Mouse (Mus musculus) liver, adult 2 months (tissue): ENCODE results near the gene Rap1gap. TPM values are rescaled to one million over a fixed set of nuclear protein-coding genes. Genes with fewer than 3 reads are reported as not detected.
A peak's percentile ranks its signal among the peaks of the same experiment; 100 is the strongest.

ENCODE experiments used
- DNase-seq: peaks from one replicate; pipeline ENCODE4 v3.0.0-alpha.2; 2011; ENCODE audit warnings: low read depth, low spot score; ENCODE audit errors: extremely low read depth
- H3K27ac ChIP-seq: fragments of 200-500 bp; replicated peaks from 2 replicates; pipeline ENCODE4 v1.5.1; 2012; ENCODE audit warnings: low read depth, mild to moderate bottlenecking, control low read depth, inconsistent platforms, low read length; ENCODE audit not compliant: insufficient read depth
- H3K27me3 ChIP-seq: fragments of 200-500 bp; 2 replicates; pipeline ENCODE4 v1.6.1; 2012; ENCODE audit warnings: mild to moderate bottlenecking, moderate library complexity, low read length, inconsistent platforms; ENCODE audit not compliant: control insufficient read depth, insufficient read depth
- H3K36me3 ChIP-seq: fragments of 200-500 bp; 2 replicates; pipeline ENCODE4 v1.6.1; 2012; ENCODE audit warnings: low read length, inconsistent platforms; ENCODE audit not compliant: control insufficient read depth, insufficient read depth
- H3K4me1 ChIP-seq: fragments of 200-500 bp; 2 replicates; pipeline ENCODE4 v1.6.1; 2011; ENCODE audit warnings: low read length; ENCODE audit not compliant: control insufficient read depth, insufficient read depth
- H3K4me3 ChIP-seq: fragments of 200-500 bp; 2 replicates; pipeline ENCODE4 v1.5.1; 2011; ENCODE audit warnings: low read depth, mild to moderate bottlenecking, control low read depth, low read length, moderate library complexity; ENCODE audit not compliant: insufficient read depth
- H3K79me2 ChIP-seq: fragments of 200-500 bp; 2 replicates; pipeline ENCODE4 v1.6.1; 2012; ENCODE audit warnings: inconsistent platforms, mild to moderate bottlenecking, low read length, moderate library complexity; ENCODE audit not compliant: control insufficient read depth, insufficient read depth
- H3K9ac ChIP-seq: fragments of 200-500 bp; 2 replicates; pipeline ENCODE4 v1.6.1; 2012; ENCODE audit warnings: low read depth, mild to moderate bottlenecking, control low read depth, inconsistent platforms, low read length
- CTCF ChIP-seq: fragments of 200-500 bp; IDR thresholded peaks from 2 replicates; pipeline ENCODE4 v1.5.1; 2011; ENCODE audit warnings: low read depth, low read length, control low read depth
- POLR2A ChIP-seq: fragments of 200-500 bp; IDR thresholded peaks from 2 replicates; pipeline ENCODE4 v1.6.1; 2011; ENCODE audit warnings: low read length, control low read depth; ENCODE audit not compliant: insufficient read depth; ENCODE audit errors: extremely low read depth
- WGBS: fragments of 180-500 bp; shearing (Covaris S2); methylation state at CpG from one replicate; pipeline ENCODE4 v1.1.7; 2018; 5-methylcytosine and 5-hydroxymethylcytosine counted together
- polyA plus RNA-seq: library from polyadenylated mRNA; depleted of rRNA; stranded (reverse); fragments of >200 nt; gene quantifications from 2 replicates; pipeline ENCODE4 v1.2.3, GENCODE M21; 2012
- total RNA-seq: library from RNA; depleted of rRNA; stranded (reverse); fragments of >200 nt; gene quantifications from 2 replicates; pipeline ENCODE4 v1.2.3, GENCODE M21; 2014

The Rap1gap gene
- total and polyA plus RNA-seq, 2 experiments, result 2.9 to 11.5 TPM

GRCm38 (mm10) chr4:137630153-137630552, 34.4 kb upstream of the Rap1gap start:
- Histone ChIP-seq H3K79me2 (no peaks in the 10 kb centered on the region), H3K27me3 (no peaks in the 10 kb centered on the region), H3K9ac (no peak overlapping the region), H3K27ac (no peak overlapping the region), H3K4me3 (no peak overlapping the region), H3K36me3 (peaks cover 63% of the 10 kb centered on the region), H3K4me1 (peaks cover 2% of the 10 kb centered on the region; the same call in 1 of the 2 replicates)
- DNase-seq, result no peak
- WGBS, result 92% methylated on average over 2 of the region's 2 CpGs
- TF ChIP-seq POLR2A (no peak), CTCF (no peak)

- H3K9ac ChIP-seq, result no peak overlapping the region
- TF ChIP-seq CTCF (no peak), POLR2A (no peak)
- H3K36me3 ChIP-seq, result peaks cover 61% of the 10 kb centered on the region
- H3K4me1 ChIP-seq, result peaks cover 2% of the 10 kb centered on the region; the same call in 1 of the 2 replicates
- no peaks in the 10 kb centered on the region for H3K79me2 ChIP-seq
- H3K27ac ChIP-seq, result no peak overlapping the region
- 60% methylated on average over 3 of the region's 3 CpGs for WGBS
- no peak overlapping the region for H3K4me3 ChIP-seq
- DNase-seq, result no peak
- no peaks in the 10 kb centered on the region for H3K27me3 ChIP-seq
Measured at GRCm38 (mm10) chr4:137631596-137631995, 32.9 kb upstream of the Rap1gap start.

- 69% methylated on average over 4 of the region's 4 CpGs for WGBS
- no peak for DNase-seq
- H3K4me1 ChIP-seq, result no peaks in the 10 kb centered on the region
- H3K4me3 ChIP-seq, result no peak overlapping the region
- no peaks in the 10 kb centered on the region for H3K27me3 ChIP-seq
- peaks cover 65% of the 10 kb centered on the region for H3K36me3 ChIP-seq
- TF ChIP-seq POLR2A (no peak), CTCF (no peak)
- H3K27ac ChIP-seq, result no peak overlapping the region
- H3K79me2 ChIP-seq, result no peaks in the 10 kb centered on the region
- no peak overlapping the region for H3K9ac ChIP-seq
Measured at GRCm38 (mm10) chr4:137633394-137633793, 31.1 kb upstream of the Rap1gap start.

- Histone ChIP-seq H3K4me1 (peaks cover 7% of the 10 kb centered on the region), H3K36me3 (peaks cover 54% of the 10 kb centered on the region)
Measured at GRCm38 (mm10) chr4:137636597-137636996, 27.9 kb upstream of the Rap1gap start.

GRCm38 (mm10) chr4:137641556-137641955, 23.0 kb upstream of the Rap1gap start:
- WGBS, result 25% methylated on average over 5 of the region's 5 CpGs
- Histone ChIP-seq H3K79me2 (no peaks in the 10 kb centered on the region; the same call in 1 of the 2 replicates), H3K27me3 (no peaks in the 10 kb centered on the region), H3K4me3 (no peak overlapping the region), H3K9ac (no peak overlapping the region), H3K4me1 (peaks cover 9% of the 10 kb centered on the region), H3K27ac (peak overlapping the region; percentile 25; the same call in 1 of the 2 replicates), H3K36me3 (peaks cover 46% of the 10 kb centered on the region)
- TF ChIP-seq CTCF (no peak), POLR2A (no peak)
- DNase-seq, result peak; percentile 53

More at GRCm38 (mm10) chr4:137636597-137636996, 27.9 kb upstream of the Rap1gap start:
- Histone ChIP-seq H3K79me2 (no peaks in the 10 kb centered on the region), H3K27ac (no peak overlapping the region), H3K27me3 (no peaks in the 10 kb centered on the region), H3K4me3 (no peak overlapping the region), H3K9ac (no peak overlapping the region)
- no peak for DNase-seq
- TF ChIP-seq POLR2A (no peak), CTCF (no peak)
- 84% methylated on average over 3 of the region's 3 CpGs for WGBS

- H3K27ac ChIP-seq, result peak overlapping the region; percentile 49
Measured at GRCm38 (mm10) chr4:137642101-137642500, 22.4 kb upstream of the Rap1gap start.

More at GRCm38 (mm10) chr4:137642101-137642500, 22.4 kb upstream of the Rap1gap start:
- Histone ChIP-seq H3K79me2 (no peaks in the 10 kb centered on the region; the same call in 1 of the 2 replicates), H3K4me3 (no peak overlapping the region), H3K4me1 (peaks cover 9% of the 10 kb centered on the region), H3K27me3 (no peaks in the 10 kb centered on the region), H3K36me3 (peaks cover 48% of the 10 kb centered on the region), H3K9ac (no peak overlapping the region)
- 40% methylated on average over 2 of the region's 2 CpGs for WGBS
- DNase-seq, result peak; percentile 69
- TF ChIP-seq CTCF (no peak), POLR2A (no peak)
